Mouse (Mus musculus): ENCODE results near the gene Csmd2. TPM values are rescaled to one million over a fixed set of nuclear protein-coding genes. Genes with fewer than 3 reads are reported as not detected.

Csmd2 gene
- polyA plus RNA-seq, 1 experiment from 2014 or later = 1.9 TPM

DNA sequence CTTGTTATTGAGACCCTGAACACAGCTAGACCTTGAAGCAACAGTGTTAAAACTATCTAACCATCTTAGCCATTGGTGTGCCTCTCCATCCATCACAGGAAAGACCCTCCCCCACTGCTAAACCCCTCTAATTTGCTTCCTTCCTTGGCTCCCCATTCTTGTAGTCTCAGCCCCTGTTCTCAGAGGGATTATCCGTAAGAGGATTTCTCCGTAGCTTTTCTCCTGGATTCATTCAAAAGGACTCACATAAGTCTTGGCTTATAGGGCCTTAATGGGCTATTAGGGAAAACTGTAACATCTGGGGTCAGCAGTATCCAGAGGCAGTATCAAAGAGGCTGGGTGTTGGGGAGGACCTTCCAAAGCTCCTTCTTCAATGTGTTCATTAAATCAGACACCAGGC lies 152.3 kb downstream of the Csmd2 start:
- H3K36me3 ChIP-seq (ENCODE audit: control insufficient read depth, insufficient read depth, low read length) = no peaks in the 10 kb centered on the region
- no peak overlapping the region for H3K27ac ChIP-seq (ENCODE audit: low read depth, low read length)
- H3K9me3 ChIP-seq (ENCODE audit: control insufficient read depth, low read length) = no peaks in the 10 kb centered on the region
- H3K27me3 ChIP-seq (ENCODE audit: control insufficient read depth, insufficient read depth, low read length) = no peaks in the 10 kb centered on the region
- no peak for ATAC-seq (ENCODE audit: low FRiP score)
- no peak overlapping the region for H3K9ac ChIP-seq (ENCODE audit: low read depth, low read length)
- DNase-seq (ENCODE audit: low spot score) = no peak
- no peak overlapping the region for H3K4me2 ChIP-seq (replicated peaks; ENCODE audit: low read depth, low read length)
- H3K4me1 ChIP-seq (replicated peaks; ENCODE audit: control insufficient read depth, insufficient read depth, low read length) = 0 out of 2 replicates have a peak, but pooled peaks cover 2% of the 10 kb centered on the region
- WGBS = 84% methylated on average over 2 of the region's 2 CpGs
- no peak overlapping the region for H3K4me3 ChIP-seq (ENCODE audit: low read depth, low read length)

DNA sequence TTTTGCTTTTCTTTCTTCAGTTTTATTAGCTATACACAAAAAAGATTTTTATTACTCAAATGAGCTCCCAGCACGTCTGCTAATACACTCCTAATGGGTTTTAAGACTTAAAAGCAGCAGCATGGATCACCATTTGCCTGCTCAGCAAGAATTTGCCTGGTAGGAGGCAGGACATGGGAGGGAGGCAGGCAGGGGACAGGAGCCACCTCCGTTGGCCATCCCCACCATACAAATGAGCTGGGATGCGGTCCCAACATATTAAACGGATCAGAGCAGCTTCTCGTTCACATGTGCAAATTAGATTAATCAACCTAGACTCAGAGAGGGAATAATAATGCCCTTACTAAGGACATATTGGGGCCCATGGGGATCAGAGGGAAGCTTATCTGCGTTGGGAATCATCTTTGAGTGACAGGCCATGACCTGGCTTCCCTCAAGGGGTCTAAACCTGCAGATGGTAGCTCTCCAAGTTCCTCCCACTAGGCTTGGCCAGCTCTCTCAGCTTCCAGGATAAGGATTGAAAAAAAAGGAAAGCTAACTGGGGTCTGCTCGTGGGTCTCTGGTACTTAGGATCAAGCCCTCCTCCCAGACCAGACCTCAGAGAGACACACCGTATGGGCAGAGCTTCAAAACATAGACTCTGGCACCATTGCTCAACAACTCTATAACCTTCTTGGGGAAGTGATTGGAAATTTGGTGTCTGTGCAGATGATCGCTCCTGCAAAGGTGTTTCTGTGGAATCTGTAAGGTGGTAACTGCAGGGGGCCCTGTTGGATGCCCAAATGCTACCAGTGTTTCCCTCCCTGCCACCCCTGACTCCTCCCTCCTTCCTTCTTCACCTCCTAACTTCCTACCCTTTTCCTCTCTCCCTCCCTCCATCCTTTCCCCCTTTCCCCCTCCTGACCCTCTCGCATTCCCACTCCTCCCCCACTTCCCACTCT lies 153.8 kb downstream of the Csmd2 start:
- Histone ChIP-seq H3K27ac (ENCODE audit: low read depth, low read length) (no peak overlapping the region), H3K9me3 (ENCODE audit: control insufficient read depth, low read length) (no peaks in the 10 kb centered on the region), H3K4me1 (replicated peaks; ENCODE audit: control insufficient read depth, insufficient read depth, low read length) (0 out of 2 replicates have a peak, but pooled peaks cover 2% of the 10 kb centered on the region), H3K9ac (ENCODE audit: low read depth, low read length) (no peak overlapping the region), H3K4me3 (ENCODE audit: low read depth, low read length) (no peak overlapping the region), H3K27me3 (ENCODE audit: control insufficient read depth, insufficient read depth, low read length) (no peaks in the 10 kb centered on the region), H3K36me3 (ENCODE audit: control insufficient read depth, insufficient read depth, low read length) (no peaks in the 10 kb centered on the region), H3K4me2 (replicated peaks; ENCODE audit: low read depth, low read length) (no peak overlapping the region)
- 53% methylated on average over 10 of the region's 10 CpGs for WGBS
- DNase-seq (ENCODE audit: low spot score) (peak; percentile 30), ATAC-seq (ENCODE audit: low FRiP score) (no peak)

DNA sequence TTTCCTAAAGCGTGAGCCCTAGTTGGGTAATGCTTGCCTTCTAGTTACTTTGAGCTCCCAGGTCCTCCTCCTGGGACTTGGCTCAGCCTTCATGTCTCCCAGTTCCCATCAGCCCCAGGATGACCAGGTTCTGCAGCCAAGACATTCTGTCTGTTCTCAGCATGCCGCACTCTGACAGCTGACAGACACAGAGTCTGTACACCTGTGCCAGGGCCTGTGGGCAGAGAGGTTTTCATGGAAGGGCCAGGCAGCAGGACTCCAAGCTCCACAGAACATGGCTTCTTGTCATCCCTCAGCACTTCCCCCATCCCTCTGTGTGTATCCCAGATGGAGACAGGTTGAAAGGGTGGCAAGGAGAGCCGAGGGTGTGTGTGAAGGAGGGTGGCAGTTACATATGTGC lies 154.6 kb downstream of the Csmd2 start:
- WGBS = 81% methylated on average over 3 of the region's 3 CpGs
- Histone ChIP-seq H3K27me3 (ENCODE audit: control insufficient read depth, insufficient read depth, low read length) (no peaks in the 10 kb centered on the region), H3K36me3 (ENCODE audit: control insufficient read depth, insufficient read depth, low read length) (no peaks in the 10 kb centered on the region), H3K4me3 (ENCODE audit: low read depth, low read length) (no peak overlapping the region), H3K9ac (ENCODE audit: low read depth, low read length) (no peak overlapping the region), H3K27ac (ENCODE audit: low read depth, low read length) (no peak overlapping the region), H3K4me2 (replicated peaks; ENCODE audit: low read depth, low read length) (no peak overlapping the region), H3K4me1 (replicated peaks; ENCODE audit: control insufficient read depth, insufficient read depth, low read length) (0 out of 2 replicates have a peak, but pooled peaks cover 2% of the 10 kb centered on the region), H3K9me3 (ENCODE audit: control insufficient read depth, low read length) (no peaks in the 10 kb centered on the region)
- DNase-seq (ENCODE audit: low spot score) (no peak), ATAC-seq (ENCODE audit: low FRiP score) (no peak)

DNA sequence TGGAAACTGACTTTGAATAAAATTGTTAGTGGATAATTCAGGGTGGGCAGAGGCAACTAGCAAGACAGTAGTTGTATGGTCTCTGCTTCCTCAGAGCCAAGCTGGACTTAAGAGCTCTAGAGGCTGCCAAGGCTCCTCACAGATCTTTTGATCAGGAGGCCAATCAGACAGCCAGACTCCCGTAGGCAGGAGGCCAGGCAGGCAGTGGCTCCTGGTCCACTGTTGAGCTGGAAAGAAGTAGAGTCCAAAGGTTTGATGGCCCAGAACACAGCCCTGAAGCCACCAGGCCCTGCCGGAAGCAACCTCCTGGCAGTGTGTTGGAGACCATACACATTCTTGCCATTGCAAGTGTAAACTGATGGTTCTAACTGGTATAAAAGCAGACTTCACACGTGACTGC lies 155.5 kb downstream of the Csmd2 start:
- no peak overlapping the region for H3K4me2 ChIP-seq (replicated peaks; ENCODE audit: low read depth, low read length)
- no peaks in the 10 kb centered on the region for H3K9me3 ChIP-seq (ENCODE audit: control insufficient read depth, low read length)
- ATAC-seq (ENCODE audit: low FRiP score) = no peak
- no peak overlapping the region for H3K4me3 ChIP-seq (ENCODE audit: low read depth, low read length)
- no peak overlapping the region for H3K27ac ChIP-seq (ENCODE audit: low read depth, low read length)
- H3K36me3 ChIP-seq (ENCODE audit: control insufficient read depth, insufficient read depth, low read length) = no peaks in the 10 kb centered on the region
- no peak overlapping the region for H3K9ac ChIP-seq (ENCODE audit: low read depth, low read length)
- no peak for DNase-seq (ENCODE audit: low spot score)
- H3K4me1 ChIP-seq (replicated peaks; ENCODE audit: control insufficient read depth, insufficient read depth, low read length) = 0 out of 2 replicates have a peak, but pooled peaks cover 2% of the 10 kb centered on the region
- no peaks in the 10 kb centered on the region for H3K27me3 ChIP-seq (ENCODE audit: control insufficient read depth, insufficient read depth, low read length)
- 88% methylated on average over 3 of the region's 3 CpGs for WGBS

DNA sequence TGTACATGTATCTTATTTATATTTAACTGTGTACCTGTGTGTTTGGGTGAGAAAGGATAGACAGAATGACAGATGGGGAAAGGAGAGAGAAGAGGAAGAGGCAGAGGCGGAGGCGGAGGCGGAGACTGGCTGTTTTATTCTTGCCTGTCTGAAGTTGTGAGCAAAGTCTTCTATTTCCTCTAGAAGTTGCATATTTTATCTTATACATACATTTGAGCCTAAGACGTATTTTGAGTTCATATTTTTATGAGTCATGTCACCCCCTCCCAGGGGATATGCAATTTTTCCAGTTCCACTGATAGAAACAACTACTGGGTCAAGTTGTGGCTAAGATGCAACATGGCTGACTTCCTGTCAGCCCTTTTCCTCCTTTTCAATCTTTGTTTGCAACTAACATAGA lies 161.9 kb downstream of the Csmd2 start:
- Histone ChIP-seq H3K4me2 (replicated peaks; ENCODE audit: low read depth, low read length) (no peak overlapping the region), H3K4me3 (ENCODE audit: low read depth, low read length) (no peak overlapping the region), H3K36me3 (ENCODE audit: control insufficient read depth, insufficient read depth, low read length) (no peaks in the 10 kb centered on the region), H3K27ac (ENCODE audit: low read depth, low read length) (no peak overlapping the region), H3K27me3 (ENCODE audit: control insufficient read depth, insufficient read depth, low read length) (no peaks in the 10 kb centered on the region), H3K9me3 (ENCODE audit: control insufficient read depth, low read length) (no peaks in the 10 kb centered on the region), H3K9ac (ENCODE audit: low read depth, low read length) (no peak overlapping the region), H3K4me1 (replicated peaks; ENCODE audit: control insufficient read depth, insufficient read depth, low read length) (no peaks in the 10 kb centered on the region)
- DNase-seq (ENCODE audit: low spot score) (no peak), ATAC-seq (ENCODE audit: low FRiP score) (no peak)
- WGBS = 90% methylated on average over 4 of the region's 4 CpGs

DNA sequence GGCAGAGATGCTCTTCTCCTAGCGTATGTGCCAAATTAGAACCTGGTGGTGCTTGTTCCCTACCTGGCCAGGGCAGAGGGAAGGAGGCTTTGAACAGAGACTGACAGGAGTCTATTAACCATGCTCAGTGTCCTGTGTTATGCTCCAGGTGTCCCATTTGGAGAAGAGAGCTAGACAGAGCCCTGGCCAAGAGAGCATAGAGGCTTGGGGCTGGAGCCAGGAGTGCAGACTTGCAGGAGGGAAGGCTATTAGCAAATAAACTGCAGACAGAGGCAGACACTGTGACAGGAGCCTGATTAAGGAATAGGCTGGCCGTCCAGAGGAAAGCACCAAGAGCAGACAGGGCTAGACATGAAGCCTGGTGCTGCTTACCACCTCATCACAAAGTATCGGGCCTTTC lies 164.4 kb downstream of the Csmd2 start:
- Histone ChIP-seq H3K27me3 (ENCODE audit: control insufficient read depth, insufficient read depth, low read length) (no peaks in the 10 kb centered on the region), H3K36me3 (ENCODE audit: control insufficient read depth, insufficient read depth, low read length) (no peaks in the 10 kb centered on the region), H3K9ac (ENCODE audit: low read depth, low read length) (no peak overlapping the region), H3K9me3 (ENCODE audit: control insufficient read depth, low read length) (no peaks in the 10 kb centered on the region), H3K4me2 (replicated peaks; ENCODE audit: low read depth, low read length) (no peak overlapping the region), H3K4me1 (replicated peaks; ENCODE audit: control insufficient read depth, insufficient read depth, low read length) (no peaks in the 10 kb centered on the region), H3K27ac (ENCODE audit: low read depth, low read length) (no peak overlapping the region), H3K4me3 (ENCODE audit: low read depth, low read length) (no peak overlapping the region)
- DNase-seq (ENCODE audit: low spot score) (no peak), ATAC-seq (ENCODE audit: low FRiP score) (no peak)
- WGBS = 69% methylated on average over 3 of the region's 3 CpGs

DNA sequence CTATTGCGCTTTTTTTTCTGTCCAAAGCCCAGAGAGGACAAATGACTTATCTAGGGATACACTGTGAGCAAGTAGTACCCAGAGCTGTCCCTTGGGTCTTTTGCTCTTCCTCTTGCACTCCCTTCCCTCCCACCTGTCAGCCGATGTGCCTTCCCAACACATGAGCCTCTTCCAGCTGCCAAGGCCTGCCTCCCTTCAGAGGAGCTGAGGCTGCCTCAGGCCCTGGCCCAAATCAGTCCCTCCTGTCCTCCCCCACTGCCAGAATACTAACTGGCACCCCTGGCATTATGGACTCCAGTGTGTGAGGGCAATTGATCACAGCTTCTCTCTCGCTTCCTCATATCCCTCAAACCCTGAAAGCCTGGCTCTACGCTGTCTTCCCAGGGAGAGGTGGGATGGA lies 165.5 kb downstream of the Csmd2 start:
- no peak overlapping the region for H3K4me3 ChIP-seq (ENCODE audit: low read depth, low read length)
- no peaks in the 10 kb centered on the region for H3K9me3 ChIP-seq (ENCODE audit: control insufficient read depth, low read length)
- ATAC-seq (ENCODE audit: low FRiP score) (no peak), DNase-seq (ENCODE audit: low spot score) (no peak)
- no peaks in the 10 kb centered on the region for H3K4me1 ChIP-seq (replicated peaks; ENCODE audit: control insufficient read depth, insufficient read depth, low read length)
- H3K36me3 ChIP-seq (ENCODE audit: control insufficient read depth, insufficient read depth, low read length) = no peaks in the 10 kb centered on the region
- no peak overlapping the region for H3K9ac ChIP-seq (ENCODE audit: low read depth, low read length)
- H3K27ac ChIP-seq (ENCODE audit: low read depth, low read length) = no peak overlapping the region
- WGBS = 93% methylated on average over 4 of the region's 4 CpGs
- no peaks in the 10 kb centered on the region for H3K27me3 ChIP-seq (ENCODE audit: control insufficient read depth, insufficient read depth, low read length)
- no peak overlapping the region for H3K4me2 ChIP-seq (replicated peaks; ENCODE audit: low read depth, low read length)

DNA sequence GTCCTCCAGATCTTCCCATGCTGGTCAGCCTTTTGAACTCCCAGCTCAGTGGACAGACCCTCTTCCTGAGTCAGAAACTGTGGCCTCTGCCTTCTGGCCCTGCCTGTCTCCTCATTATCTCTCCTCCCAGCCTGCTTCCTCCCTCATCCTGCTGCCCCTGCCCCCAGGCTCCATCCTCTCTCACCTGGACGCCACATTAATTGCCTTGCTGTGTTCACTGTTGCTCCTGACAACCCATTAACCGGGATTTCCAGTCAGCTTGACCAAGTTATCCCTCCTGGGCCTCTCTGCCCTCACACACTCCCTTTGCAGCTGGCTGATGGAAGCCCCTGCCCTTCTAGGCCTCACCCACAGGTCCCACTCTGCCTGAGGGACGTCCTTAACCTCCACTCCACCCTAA lies 167.6 kb downstream of the Csmd2 start:
- DNase-seq (ENCODE audit: low spot score) (no peak), ATAC-seq (ENCODE audit: low FRiP score) (no peak)
- WGBS = 36% methylated on average over 3 of the region's 3 CpGs
- no peaks in the 10 kb centered on the region for H3K4me1 ChIP-seq (replicated peaks; ENCODE audit: control insufficient read depth, insufficient read depth, low read length)
- no peak overlapping the region for H3K27ac ChIP-seq (ENCODE audit: low read depth, low read length)
- no peak overlapping the region for H3K9ac ChIP-seq (ENCODE audit: low read depth, low read length)
- no peak overlapping the region for H3K4me3 ChIP-seq (ENCODE audit: low read depth, low read length)
- no peaks in the 10 kb centered on the region for H3K9me3 ChIP-seq (ENCODE audit: control insufficient read depth, low read length)
- H3K36me3 ChIP-seq (ENCODE audit: control insufficient read depth, insufficient read depth, low read length) = no peaks in the 10 kb centered on the region
- H3K27me3 ChIP-seq (ENCODE audit: control insufficient read depth, insufficient read depth, low read length) = no peaks in the 10 kb centered on the region
- H3K4me2 ChIP-seq (replicated peaks; ENCODE audit: low read depth, low read length) = no peak overlapping the region

DNA sequence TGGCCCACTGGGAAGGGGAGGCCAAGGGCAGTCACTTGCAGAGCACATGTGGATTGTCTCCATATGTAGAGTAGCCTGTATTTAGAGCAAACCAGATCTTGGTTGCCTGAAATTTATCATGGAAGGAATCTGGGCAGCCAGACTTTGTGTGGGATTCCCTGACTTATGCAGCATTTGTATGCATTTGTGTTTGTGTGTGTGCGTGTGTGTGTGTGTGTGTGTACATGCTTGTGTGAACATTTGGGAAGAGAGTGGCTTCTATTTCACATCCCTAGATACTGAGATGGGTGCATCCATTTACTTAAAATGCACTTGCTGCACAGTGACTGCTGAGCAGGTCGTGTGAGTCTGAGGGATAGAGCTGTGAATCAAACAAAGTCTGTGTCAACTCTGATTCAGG lies 173.0 kb downstream of the Csmd2 start:
- Histone ChIP-seq H3K27ac (ENCODE audit: low read depth, low read length) (no peak overlapping the region), H3K9ac (ENCODE audit: low read depth, low read length) (no peak overlapping the region), H3K4me2 (replicated peaks; ENCODE audit: low read depth, low read length) (no peak overlapping the region), H3K9me3 (ENCODE audit: control insufficient read depth, low read length) (no peaks in the 10 kb centered on the region), H3K36me3 (ENCODE audit: control insufficient read depth, insufficient read depth, low read length) (no peaks in the 10 kb centered on the region), H3K4me3 (ENCODE audit: low read depth, low read length) (no peak overlapping the region), H3K27me3 (ENCODE audit: control insufficient read depth, insufficient read depth, low read length) (no peaks in the 10 kb centered on the region), H3K4me1 (replicated peaks; ENCODE audit: control insufficient read depth, insufficient read depth, low read length) (no peaks in the 10 kb centered on the region)
- DNase-seq (ENCODE audit: low spot score) (no peak), ATAC-seq (ENCODE audit: low FRiP score) (no peak)
- 81% methylated on average over 2 of the region's 2 CpGs for WGBS
